Mouse (Mus musculus) midbrain, postnatal 0 days (tissue): Measurements from ENCODE around the gene Foxp4. TPM values are rescaled to one million over a fixed set of nuclear protein-coding genes. Genes with fewer than 3 reads are reported as not detected.
A peak's percentile ranks its signal among the peaks of the same experiment; 100 is the strongest.
"Not testable (repeated sequence)": the region's sequence is repeated elsewhere in the genome, so short reads cannot be mapped to it uniquely, and the experiment has no call there.

Experiments
- ATAC-seq: fragments of 200-750 bp; cut with Nextera tagmentation; 2 replicates; pipeline ENCODE4 v1.8.0; 2017; ENCODE audit warnings: moderate number of reproducible peaks, mild to moderate bottlenecking, moderate TSS enrichment, moderate library complexity; ENCODE audit not compliant: low FRiP score
- DNase-seq: peaks from one replicate; pipeline ENCODE4 v3.0.0-alpha.2; 2015; ENCODE audit warnings: low spot score
- H3K27ac ChIP-seq: fragments of 300-500 bp; sonication (generic); 2 replicates; pipeline ENCODE4 v1.5.1; 2014; ENCODE audit warnings: low read depth, mild to moderate bottlenecking, low read length, mixed read lengths
- H3K27me3 ChIP-seq: fragments of 300-500 bp; sonication (generic); 2 replicates; pipeline ENCODE4 v1.6.1; 2014; ENCODE audit warnings: low read length, control low read depth, mixed read lengths; ENCODE audit not compliant: insufficient read depth
- H3K36me3 ChIP-seq: fragments of 300-500 bp; sonication (generic); 2 replicates; pipeline ENCODE4 v1.6.1; 2014; ENCODE audit warnings: low read length, control low read depth, mixed read lengths; ENCODE audit not compliant: insufficient read depth
- H3K4me1 ChIP-seq: fragments of 300-500 bp; sonication (generic); 2 replicates; pipeline ENCODE4 v1.6.1; 2014; ENCODE audit warnings: mild to moderate bottlenecking, control low read depth, antibody characterized with exemption, low read length, mixed read lengths; ENCODE audit not compliant: insufficient read depth
- H3K4me2 ChIP-seq: fragments of 300-500 bp; sonication (generic); 2 replicates; pipeline ENCODE4 v1.6.1; 2014; ENCODE audit warnings: low read depth, mild to moderate bottlenecking, low read length, mixed read lengths; ENCODE audit not compliant: poor library complexity, severe bottlenecking
- H3K4me3 ChIP-seq: fragments of 300-500 bp; sonication (generic); 2 replicates; pipeline ENCODE4 v1.5.1; 2014; ENCODE audit warnings: low read depth, mild to moderate bottlenecking, low read length, moderate library complexity
- H3K9ac ChIP-seq: fragments of 300-500 bp; sonication (generic); replicated peaks from 2 replicates; pipeline ENCODE4 v1.6.1; 2014; ENCODE audit warnings: mild to moderate bottlenecking, low read length, moderate library complexity, mixed read lengths; ENCODE audit not compliant: poor library complexity, severe bottlenecking
- H3K9me3 ChIP-seq: fragments of 300-500 bp; sonication (generic); 2 replicates; pipeline ENCODE4 v1.6.1; 2016; ENCODE audit warnings: low read length, control low read depth
- CTCF ChIP-seq: IDR thresholded peaks from 2 replicates; pipeline ENCODE4 v1.5.1; 2016; ENCODE audit warnings: antibody characterized with exemption, mild to moderate bottlenecking
- WGBS: fragments of 180-500 bp; shearing (Covaris S2); extraction: QIAGEN DNeasy Blood & Tissue Kit; methylation state at CpG from one replicate; pipeline ENCODE4 v1.1.7; 2014; 5-methylcytosine and 5-hydroxymethylcytosine counted together
- polyA plus RNA-seq: library from polyadenylated mRNA; unstranded; fragments of >200 nt; fragmentation: Nextera tagmentation; extraction: Ambion mirVana; gene quantifications from 2 replicates; pipeline ENCODE4 v1.2.1, GENCODE M21; 2015
- total RNA-seq: library from RNA; depleted of rRNA; stranded (reverse); fragments of >200 nt; gene quantifications from 2 replicates; pipeline ENCODE4 v1.2.3, GENCODE M21; 2014

Gene Foxp4
- total and polyA plus RNA-seq, 2 experiments from 2014 or later = 55.4 to 200 TPM

- Histone ChIP-seq H3K27me3 (no peaks in the 10 kb centered on the region), H3K4me2 (no peak overlapping the region), H3K36me3 (peaks cover under 1% of the 10 kb centered on the region; the same call in 1 of the 2 replicates), H3K4me1 (no peaks in the 10 kb centered on the region), H3K4me3 (no peak overlapping the region), H3K9me3 (no peaks in the 10 kb centered on the region), H3K9ac (no peak overlapping the region), H3K27ac (no peak overlapping the region)
- WGBS = 61% methylated on average over 4 of the region's 4 CpGs
- ATAC-seq = no peak
- TF ChIP-seq CTCF = no peak
- no peak for DNase-seq
Measured at GRCm38 (mm10) chr17:47863023-47863422, 61.4 kb downstream of the Foxp4 start.

DNA sequence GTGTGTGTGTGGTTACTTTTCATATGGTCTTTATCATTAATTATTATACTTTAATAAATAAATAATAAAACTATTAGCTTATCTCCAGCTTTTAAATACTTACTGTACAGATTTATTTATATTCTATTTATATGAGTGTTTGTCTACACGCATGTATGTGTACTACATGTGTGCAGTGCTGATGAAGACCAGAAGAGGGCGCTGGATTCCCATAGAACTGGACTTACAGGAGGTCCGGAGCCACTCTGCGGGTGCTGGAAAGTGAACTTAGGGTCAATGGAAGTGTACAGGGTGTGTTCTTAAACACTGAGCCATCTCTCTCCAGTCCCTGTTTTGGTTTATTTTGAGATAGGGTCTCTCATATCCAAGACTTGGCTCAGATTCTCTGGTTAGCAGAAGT, 68.9 kb downstream of the Foxp4 start:
- Histone ChIP-seq H3K9ac (no peak overlapping the region), H3K9me3 (no peaks in the 10 kb centered on the region), H3K27me3 (no peaks in the 10 kb centered on the region), H3K4me2 (no peak overlapping the region), H3K36me3 (no peaks in the 10 kb centered on the region), H3K27ac (no peak overlapping the region), H3K4me3 (no peak overlapping the region), H3K4me1 (no peaks in the 10 kb centered on the region)
- TF ChIP-seq CTCF = peak; percentile 22; the same call in 1 of the 2 replicates
- 77% methylated on average over 4 of the region's 4 CpGs for WGBS
- no peak for DNase-seq
- ATAC-seq = no peak

GRCm38 (mm10) chr17:47854908-47855307, 69.5 kb downstream of the Foxp4 start:
- Histone ChIP-seq H3K4me3 (no peak overlapping the region), H3K9ac (no peak overlapping the region), H3K4me1 (no peaks in the 10 kb centered on the region), H3K36me3 (no peaks in the 10 kb centered on the region), H3K27ac (no peak overlapping the region), H3K9me3 (no peaks in the 10 kb centered on the region), H3K4me2 (no peak overlapping the region), H3K27me3 (no peaks in the 10 kb centered on the region)
- WGBS = 72% methylated on average over 8 of the region's 8 CpGs
- ATAC-seq (no peak), DNase-seq (no peak)
- no peak for TF ChIP-seq CTCF

GRCm38 (mm10) chr17:47853760-47854159, 70.7 kb downstream of the Foxp4 start:
- Histone ChIP-seq H3K27me3 (no peaks in the 10 kb centered on the region), H3K27ac (no peak overlapping the region), H3K36me3 (no peaks in the 10 kb centered on the region), H3K4me2 (no peak overlapping the region), H3K9ac (no peak overlapping the region), H3K9me3 (no peaks in the 10 kb centered on the region), H3K4me1 (no peaks in the 10 kb centered on the region), H3K4me3 (no peak overlapping the region)
- 94% methylated on average over 4 of the region's 4 CpGs for WGBS
- DNase-seq = no peak
- no peak for ATAC-seq
- TF ChIP-seq CTCF = no peak

GRCm38 (mm10) chr17:47853336-47853735, 71.1 kb downstream of the Foxp4 start:
- Histone ChIP-seq H3K9ac (no peak overlapping the region), H3K4me1 (no peaks in the 10 kb centered on the region), H3K27ac (no peak overlapping the region), H3K36me3 (no peaks in the 10 kb centered on the region), H3K4me3 (no peak overlapping the region), H3K9me3 (no peaks in the 10 kb centered on the region), H3K4me2 (no peak overlapping the region), H3K27me3 (no peaks in the 10 kb centered on the region)
- 96% methylated on average over 3 of the region's 4 CpGs for WGBS
- DNase-seq = no peak
- no peak for TF ChIP-seq CTCF
- ATAC-seq = no peak

GRCm38 (mm10) chr17:47851798-47852360, 72.6 kb downstream of the Foxp4 start:
- 16% methylated on average over 22 of the region's 22 CpGs for WGBS
- peak overlapping the region; percentile 36 for H3K4me2 ChIP-seq
- not testable (repeated sequence) for H3K4me1 ChIP-seq, H3K36me3 ChIP-seq, H3K27me3 ChIP-seq, H3K27ac ChIP-seq, H3K9me3 ChIP-seq, DNase-seq
- H3K9ac ChIP-seq = 0 out of 2 replicates have a peak overlapping the region, but pooled peaks have one; percentile 33
- ATAC-seq = peak; percentile 75
- H3K4me3 ChIP-seq = peak overlapping the region; percentile 22
